Mouse (Mus musculus): ENCODE results near the gene Ebf1. TPM values are rescaled to one million over a fixed set of nuclear protein-coding genes. Genes with fewer than 3 reads are reported as not detected.

Ebf1 gene
- polyA plus RNA-seq, 1 experiment from 2014 or later: 54.5 TPM

DNA sequence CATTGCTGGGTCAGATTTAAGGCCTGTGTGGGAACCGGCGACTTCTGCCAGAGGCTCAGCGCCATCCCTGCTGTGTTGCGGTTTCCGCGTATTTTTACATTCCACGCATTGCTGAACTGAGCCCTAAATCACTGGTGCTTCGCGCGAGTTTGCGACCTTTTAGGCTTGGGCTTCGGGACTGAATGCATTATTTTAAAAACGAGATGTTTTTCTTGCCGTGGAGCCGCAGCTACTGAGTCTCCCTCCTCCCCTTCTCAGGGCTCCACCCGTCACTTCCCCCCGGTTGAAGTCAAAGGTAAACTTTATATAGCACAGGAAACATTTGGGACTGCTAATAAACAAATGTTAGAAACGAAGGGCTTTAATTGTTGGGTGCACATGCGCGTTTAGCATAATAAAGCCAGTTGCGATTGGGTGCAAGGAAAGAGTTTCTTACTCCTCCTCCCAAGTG, 68.8 kb downstream of the Ebf1 start:
- H3K27me3 ChIP-seq (replicated peaks; ENCODE audit: control insufficient read depth, insufficient read depth, low read length): no peaks in the 10 kb centered on the region
- peaks cover 42% of the 10 kb centered on the region for H3K4me1 ChIP-seq (ENCODE audit: control insufficient read depth, insufficient read depth, low read length)
- peak overlapping the region; percentile 74 for H3K27ac ChIP-seq (replicated peaks; ENCODE audit: low read depth, low read length)
- H3K9ac ChIP-seq (ENCODE audit: low read depth, low read length): no peak overlapping the region
- peak overlapping the region; percentile 51 for H3K4me2 ChIP-seq (ENCODE audit: low read depth, low read length)
- no peaks in the 10 kb centered on the region for H3K9me3 ChIP-seq (ENCODE audit: control insufficient read depth, low read length)
- DNase-seq (ENCODE audit: low spot score) (peak; percentile 71), ATAC-seq (ENCODE audit: low read depth) (no peak)
- peak overlapping the region; percentile 10; the same call in 1 of the 2 replicates for H3K4me3 ChIP-seq (ENCODE audit: low read depth, low read length)
- H3K36me3 ChIP-seq (ENCODE audit: control insufficient read depth, insufficient read depth, low read length): no peaks in the 10 kb centered on the region
- 21% methylated on average over 21 of the region's 21 CpGs for WGBS

DNA sequence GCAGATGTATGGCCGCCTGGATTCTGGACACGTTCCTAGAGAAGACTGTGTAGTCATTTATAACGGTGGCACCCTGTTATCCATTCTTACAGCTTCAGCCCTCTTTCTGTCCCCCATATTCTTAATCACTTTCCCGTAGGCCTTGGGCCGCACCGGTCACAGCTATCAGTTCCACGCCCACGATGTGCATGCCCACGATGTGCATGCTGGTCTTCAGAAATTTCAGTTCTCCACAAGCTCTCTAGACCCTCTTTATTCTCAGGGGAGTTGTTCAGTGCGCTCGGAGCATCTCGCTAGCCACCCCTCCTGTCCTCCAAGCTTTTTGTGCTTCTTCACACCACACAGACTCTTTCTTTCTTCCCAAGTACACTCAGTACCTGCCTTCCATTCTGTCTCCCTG, 69.3 kb downstream of the Ebf1 start:
- H3K27ac ChIP-seq (replicated peaks; ENCODE audit: low read depth, low read length): peak overlapping the region; percentile 74; the same call in 1 of the 2 replicates
- H3K27me3 ChIP-seq (replicated peaks; ENCODE audit: control insufficient read depth, insufficient read depth, low read length): no peaks in the 10 kb centered on the region
- no peaks in the 10 kb centered on the region for H3K9me3 ChIP-seq (ENCODE audit: control insufficient read depth, low read length)
- 71% methylated on average over 12 of the region's 12 CpGs for WGBS
- no peak overlapping the region for H3K9ac ChIP-seq (ENCODE audit: low read depth, low read length)
- peak overlapping the region; percentile 51; the same call in 1 of the 2 replicates for H3K4me2 ChIP-seq (ENCODE audit: low read depth, low read length)
- DNase-seq (ENCODE audit: low spot score) (no peak), ATAC-seq (ENCODE audit: low read depth) (no peak)
- H3K36me3 ChIP-seq (ENCODE audit: control insufficient read depth, insufficient read depth, low read length): no peaks in the 10 kb centered on the region
- peaks cover 42% of the 10 kb centered on the region for H3K4me1 ChIP-seq (ENCODE audit: control insufficient read depth, insufficient read depth, low read length)
- no peak overlapping the region for H3K4me3 ChIP-seq (ENCODE audit: low read depth, low read length)

DNA sequence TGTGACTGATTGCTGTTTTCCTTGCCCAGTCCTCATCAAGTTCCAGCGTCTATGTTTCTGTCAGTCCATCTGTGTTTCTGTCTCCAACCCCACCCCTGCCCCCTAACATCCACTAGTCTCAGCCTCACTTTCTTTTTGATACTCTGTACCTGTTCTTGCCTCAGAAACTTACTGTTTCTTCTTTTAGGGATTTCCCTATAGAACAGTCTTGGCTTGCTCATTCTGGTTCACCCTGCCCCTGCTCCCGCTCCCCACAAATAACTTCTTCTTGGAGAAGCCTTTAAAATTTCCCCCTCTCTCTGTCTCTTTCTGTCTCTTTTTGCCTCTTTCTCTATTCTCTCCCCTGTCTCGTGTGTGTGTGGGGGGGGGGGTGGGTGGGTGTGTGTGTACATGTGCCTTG, 71.4 kb downstream of the Ebf1 start:
- H3K9ac ChIP-seq (ENCODE audit: low read depth, low read length): no peak overlapping the region
- H3K27ac ChIP-seq (replicated peaks; ENCODE audit: low read depth, low read length): no peak overlapping the region
- no peak overlapping the region for H3K4me2 ChIP-seq (ENCODE audit: low read depth, low read length)
- H3K27me3 ChIP-seq (replicated peaks; ENCODE audit: control insufficient read depth, insufficient read depth, low read length): no peaks in the 10 kb centered on the region
- H3K4me3 ChIP-seq (ENCODE audit: low read depth, low read length): no peak overlapping the region
- no peaks in the 10 kb centered on the region for H3K36me3 ChIP-seq (ENCODE audit: control insufficient read depth, insufficient read depth, low read length)
- peaks cover 35% of the 10 kb centered on the region for H3K4me1 ChIP-seq (ENCODE audit: control insufficient read depth, insufficient read depth, low read length)
- 82% methylated on average over 3 of the region's 3 CpGs for WGBS
- DNase-seq (ENCODE audit: low spot score) (no peak), ATAC-seq (ENCODE audit: low read depth) (no peak)
- no peaks in the 10 kb centered on the region for H3K9me3 ChIP-seq (ENCODE audit: control insufficient read depth, low read length)

DNA sequence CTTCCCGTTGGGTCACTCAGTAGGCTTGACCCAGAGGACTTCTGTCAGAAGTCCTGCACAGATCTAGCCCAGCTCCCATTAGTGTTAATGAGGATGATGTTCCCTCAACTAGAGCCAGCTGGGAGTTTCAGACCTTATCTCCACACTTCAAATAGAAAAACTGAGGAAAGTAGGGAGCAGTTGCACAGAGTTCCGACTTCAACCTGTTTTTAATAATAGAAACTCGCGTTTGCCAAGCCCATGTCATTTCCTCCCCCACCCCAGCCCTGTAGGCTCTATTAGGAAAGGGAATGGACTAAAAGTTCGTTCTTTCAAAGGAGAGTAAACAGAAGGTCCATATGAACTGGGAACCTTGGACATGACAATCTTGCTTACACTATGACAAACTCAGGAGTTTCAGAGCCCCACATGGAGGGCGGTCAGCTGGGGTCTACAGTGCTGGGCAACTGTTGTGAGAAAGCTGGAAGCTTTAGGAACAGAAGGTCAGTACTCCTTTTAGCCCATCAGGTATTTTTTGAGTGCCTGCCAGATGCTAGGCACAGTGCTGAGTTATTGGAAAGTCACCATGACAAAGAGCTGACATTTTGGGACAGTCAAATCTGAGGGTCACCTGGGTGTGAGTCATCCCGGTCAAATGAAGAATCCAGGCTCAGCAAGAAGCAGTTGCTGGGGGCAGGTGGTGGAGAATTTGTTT, 72.6 kb downstream of the Ebf1 start:
- Histone ChIP-seq H3K4me1 (ENCODE audit: control insufficient read depth, insufficient read depth, low read length) (peaks cover 26% of the 10 kb centered on the region), H3K27ac (replicated peaks; ENCODE audit: low read depth, low read length) (no peak overlapping the region), H3K36me3 (ENCODE audit: control insufficient read depth, insufficient read depth, low read length) (no peaks in the 10 kb centered on the region), H3K9me3 (ENCODE audit: control insufficient read depth, low read length) (no peaks in the 10 kb centered on the region), H3K4me3 (ENCODE audit: low read depth, low read length) (no peak overlapping the region), H3K9ac (ENCODE audit: low read depth, low read length) (no peak overlapping the region), H3K4me2 (ENCODE audit: low read depth, low read length) (no peak overlapping the region), H3K27me3 (replicated peaks; ENCODE audit: control insufficient read depth, insufficient read depth, low read length) (no peaks in the 10 kb centered on the region)
- ATAC-seq (ENCODE audit: low read depth) (no peak), DNase-seq (ENCODE audit: low spot score) (no peak)
- 54% methylated on average over 7 of the region's 7 CpGs for WGBS

DNA sequence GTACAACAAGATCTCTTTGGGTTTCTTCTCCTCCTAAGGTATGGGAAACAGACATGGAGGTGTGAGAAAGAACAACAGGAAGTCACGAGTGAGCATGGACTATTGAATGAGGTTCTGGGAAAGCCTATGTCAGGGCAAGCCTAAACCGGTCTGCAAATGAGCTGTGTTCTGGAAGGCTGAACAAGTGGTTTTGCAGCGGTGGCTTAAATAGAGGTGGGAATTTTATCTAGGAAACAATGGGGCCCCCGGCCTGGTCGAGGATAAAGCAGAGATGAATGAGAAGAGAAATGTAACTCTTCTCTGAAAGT, 73.1 kb downstream of the Ebf1 start:
- no peaks in the 10 kb centered on the region for H3K27me3 ChIP-seq (replicated peaks; ENCODE audit: control insufficient read depth, insufficient read depth, low read length)
- H3K9me3 ChIP-seq (ENCODE audit: control insufficient read depth, low read length): no peaks in the 10 kb centered on the region
- H3K4me3 ChIP-seq (ENCODE audit: low read depth, low read length): no peak overlapping the region
- H3K36me3 ChIP-seq (ENCODE audit: control insufficient read depth, insufficient read depth, low read length): no peaks in the 10 kb centered on the region
- no peak for ATAC-seq (ENCODE audit: low read depth)
- DNase-seq (ENCODE audit: low spot score): no peak
- H3K27ac ChIP-seq (replicated peaks; ENCODE audit: low read depth, low read length): no peak overlapping the region
- H3K9ac ChIP-seq (ENCODE audit: low read depth, low read length): no peak overlapping the region
- peaks cover 21% of the 10 kb centered on the region for H3K4me1 ChIP-seq (ENCODE audit: control insufficient read depth, insufficient read depth, low read length)
- WGBS: 93% methylated on average over 5 of the region's 5 CpGs
- H3K4me2 ChIP-seq (ENCODE audit: low read depth, low read length): no peak overlapping the region

DNA sequence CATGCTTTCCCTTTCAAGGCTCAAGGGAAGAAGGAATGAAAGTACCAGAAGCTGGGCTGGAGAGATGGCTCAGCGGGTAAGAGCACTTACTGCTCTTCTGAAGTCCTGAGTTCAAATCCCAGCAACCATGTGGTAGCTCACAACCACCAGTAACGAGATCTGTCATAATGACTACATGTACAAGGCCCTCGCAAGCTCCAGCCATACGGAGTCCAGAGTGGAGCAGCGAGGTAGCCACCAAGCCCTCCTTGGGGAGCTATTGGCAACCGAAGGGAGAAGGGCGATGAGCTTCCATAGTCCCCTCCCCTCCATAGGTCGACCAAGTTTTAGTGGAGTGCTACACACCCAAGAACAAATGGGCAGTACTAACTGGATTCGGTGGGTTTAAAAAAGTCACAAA, 78.3 kb downstream of the Ebf1 start:
- Histone ChIP-seq H3K4me1 (ENCODE audit: control insufficient read depth, insufficient read depth, low read length) (peaks cover 8% of the 10 kb centered on the region; the same call in 1 of the 2 replicates), H3K27me3 (replicated peaks; ENCODE audit: control insufficient read depth, insufficient read depth, low read length) (no peaks in the 10 kb centered on the region), H3K9ac (ENCODE audit: low read depth, low read length) (no peak overlapping the region), H3K4me3 (ENCODE audit: low read depth, low read length) (no peak overlapping the region), H3K27ac (replicated peaks; ENCODE audit: low read depth, low read length) (no peak overlapping the region), H3K9me3 (ENCODE audit: control insufficient read depth, low read length) (no peaks in the 10 kb centered on the region), H3K36me3 (ENCODE audit: control insufficient read depth, insufficient read depth, low read length) (no peaks in the 10 kb centered on the region), H3K4me2 (ENCODE audit: low read depth, low read length) (no peak overlapping the region)
- DNase-seq (ENCODE audit: low spot score) (no peak), ATAC-seq (ENCODE audit: low read depth) (no peak)
- WGBS: 95% methylated on average over 9 of the region's 9 CpGs

DNA sequence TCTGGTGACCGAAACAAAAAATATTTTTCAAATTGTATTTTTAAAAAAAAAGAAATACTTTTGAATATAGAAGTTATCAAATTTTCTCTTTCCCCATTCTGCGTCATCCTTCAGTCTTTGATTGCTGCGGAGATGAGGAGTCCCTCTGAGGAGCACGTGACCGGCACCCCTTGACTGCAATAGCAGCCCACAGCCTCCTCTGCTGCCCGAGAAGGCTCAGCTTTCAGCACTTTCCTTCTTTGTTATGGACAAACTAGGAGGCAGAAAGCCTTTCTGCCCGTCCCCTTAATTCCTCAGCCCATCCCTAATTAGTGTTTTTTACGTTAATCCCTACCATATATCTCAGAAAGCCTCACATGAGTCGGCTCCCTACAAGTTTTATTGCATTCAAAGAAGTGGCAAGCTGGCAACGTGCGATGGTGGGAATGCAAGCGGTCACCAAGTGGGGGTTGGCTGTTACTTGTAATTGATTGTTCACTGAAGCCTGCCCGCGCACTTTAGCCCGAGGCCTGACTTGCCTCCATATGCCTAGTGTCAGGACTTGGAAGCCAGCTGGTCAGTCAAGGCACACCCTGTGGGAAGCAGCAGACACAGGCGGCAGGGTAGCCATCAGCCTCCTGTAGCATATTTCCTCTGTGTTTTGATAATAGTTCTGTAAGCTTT, 79.6 kb downstream of the Ebf1 start:
- Histone ChIP-seq H3K4me1 (ENCODE audit: control insufficient read depth, insufficient read depth, low read length) (peaks cover 11% of the 10 kb centered on the region; the same call in 1 of the 2 replicates), H3K27ac (replicated peaks; ENCODE audit: low read depth, low read length) (peak overlapping the region; percentile 24; the same call in 1 of the 2 replicates), H3K9me3 (ENCODE audit: control insufficient read depth, low read length) (no peaks in the 10 kb centered on the region), H3K9ac (ENCODE audit: low read depth, low read length) (no peak overlapping the region), H3K4me3 (ENCODE audit: low read depth, low read length) (no peak overlapping the region), H3K4me2 (ENCODE audit: low read depth, low read length) (peak overlapping the region; percentile 38), H3K36me3 (ENCODE audit: control insufficient read depth, insufficient read depth, low read length) (no peaks in the 10 kb centered on the region), H3K27me3 (replicated peaks; ENCODE audit: control insufficient read depth, insufficient read depth, low read length) (no peaks in the 10 kb centered on the region)
- DNase-seq (ENCODE audit: low spot score) (no peak), ATAC-seq (ENCODE audit: low read depth) (peak; percentile 62; the same call in 1 of the 2 replicates)
- 13% methylated on average over 16 of the region's 16 CpGs for WGBS

DNA sequence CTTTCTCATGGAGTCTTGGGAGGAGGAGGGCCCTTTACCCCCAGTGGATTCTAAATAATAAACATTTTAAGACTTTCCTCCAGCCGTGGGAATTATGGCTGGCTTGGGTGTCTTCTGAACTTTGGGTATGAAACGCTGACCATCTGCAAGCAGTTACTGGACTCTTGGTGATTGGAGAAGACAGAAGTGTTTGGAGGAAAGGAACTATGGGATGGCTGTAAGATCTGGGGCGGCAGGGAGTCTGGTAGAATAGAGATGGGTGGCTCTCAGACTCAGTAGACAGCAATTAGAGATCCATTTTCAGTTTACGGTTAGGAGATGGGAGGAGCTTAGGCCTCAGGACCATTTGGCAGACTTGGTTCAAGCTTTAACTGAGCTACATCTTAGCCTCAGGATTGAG, 83.1 kb downstream of the Ebf1 start:
- ATAC-seq (ENCODE audit: low read depth) (no peak), DNase-seq (ENCODE audit: low spot score) (no peak)
- Histone ChIP-seq H3K9ac (ENCODE audit: low read depth, low read length) (no peak overlapping the region), H3K36me3 (ENCODE audit: control insufficient read depth, insufficient read depth, low read length) (no peaks in the 10 kb centered on the region), H3K27ac (replicated peaks; ENCODE audit: low read depth, low read length) (no peak overlapping the region), H3K4me1 (ENCODE audit: control insufficient read depth, insufficient read depth, low read length) (peaks cover 11% of the 10 kb centered on the region; the same call in 1 of the 2 replicates), H3K4me2 (ENCODE audit: low read depth, low read length) (no peak overlapping the region), H3K9me3 (ENCODE audit: control insufficient read depth, low read length) (no peaks in the 10 kb centered on the region), H3K4me3 (ENCODE audit: low read depth, low read length) (no peak overlapping the region), H3K27me3 (replicated peaks; ENCODE audit: control insufficient read depth, insufficient read depth, low read length) (no peaks in the 10 kb centered on the region)
- WGBS: 34% methylated on average over 4 of the region's 4 CpGs
